Mouse (Mus musculus) thymus, adult 2 months (tissue): Measurements from ENCODE around the gene Mpv17l2. TPM values are rescaled to one million over a fixed set of nuclear protein-coding genes. Genes with fewer than 3 reads are reported as not detected.

Experiments
- DNase-seq: peaks from one replicate; pipeline ENCODE4 v3.0.0; 2021
- H3K27ac ChIP-seq: fragments of 200-500 bp; 2 replicates; pipeline ENCODE4 v1.5.1; 2012; ENCODE audit warnings: low read length, control low read depth; ENCODE audit not compliant: control insufficient read depth, insufficient read depth
- H3K27me3 ChIP-seq: fragments of 200-500 bp; 2 replicates; pipeline ENCODE4 v1.6.1; 2012; ENCODE audit warnings: mild to moderate bottlenecking, low read length, moderate library complexity, mixed read lengths; ENCODE audit not compliant: control insufficient read depth, insufficient read depth
- H3K36me3 ChIP-seq: fragments of 200-500 bp; 2 replicates; pipeline ENCODE4 v1.6.1; 2012; ENCODE audit warnings: mild to moderate bottlenecking, low read length, moderate library complexity; ENCODE audit not compliant: control insufficient read depth, insufficient read depth
- H3K4me1 ChIP-seq: fragments of 200-500 bp; replicated peaks from 2 replicates; pipeline ENCODE4 v1.6.1; 2012; ENCODE audit warnings: low read length; ENCODE audit not compliant: control insufficient read depth, insufficient read depth
- H3K4me3 ChIP-seq: fragments of 200-500 bp; 2 replicates; pipeline ENCODE4 v1.5.1; 2012; ENCODE audit warnings: mild to moderate bottlenecking, low read length, control low read depth, moderate library complexity; ENCODE audit not compliant: control insufficient read depth, insufficient read depth
- CTCF ChIP-seq: fragments of 200-500 bp; IDR thresholded peaks from 2 replicates; pipeline ENCODE4 v1.5.1; 2012; ENCODE audit warnings: mild to moderate bottlenecking, control low read depth, low read length, moderate library complexity, borderline replicate concordance; ENCODE audit not compliant: control insufficient read depth, poor library complexity, insufficient read depth; ENCODE audit errors: extremely low read depth
- POLR2A ChIP-seq: fragments of 200-500 bp; IDR thresholded peaks from 2 replicates; pipeline ENCODE4 v1.6.1; 2012; ENCODE audit warnings: mild to moderate bottlenecking, low read length, control low read depth, moderate library complexity; ENCODE audit not compliant: control insufficient read depth, poor library complexity, insufficient read depth; ENCODE audit errors: extremely low read depth
- WGBS: fragments of 180-500 bp; shearing (Covaris S2); methylation state at CpG from one replicate; pipeline ENCODE4 v1.1.7; 2018; 5-methylcytosine and 5-hydroxymethylcytosine counted together
- polyA plus RNA-seq: library from polyadenylated mRNA; depleted of rRNA; stranded (reverse); fragments of >200 nt; gene quantifications from 2 replicates; pipeline ENCODE4 v1.2.3, GENCODE M21; 2012

Gene Mpv17l2
- polyA plus RNA-seq, 1 experiment: 72.9 TPM

DNA sequence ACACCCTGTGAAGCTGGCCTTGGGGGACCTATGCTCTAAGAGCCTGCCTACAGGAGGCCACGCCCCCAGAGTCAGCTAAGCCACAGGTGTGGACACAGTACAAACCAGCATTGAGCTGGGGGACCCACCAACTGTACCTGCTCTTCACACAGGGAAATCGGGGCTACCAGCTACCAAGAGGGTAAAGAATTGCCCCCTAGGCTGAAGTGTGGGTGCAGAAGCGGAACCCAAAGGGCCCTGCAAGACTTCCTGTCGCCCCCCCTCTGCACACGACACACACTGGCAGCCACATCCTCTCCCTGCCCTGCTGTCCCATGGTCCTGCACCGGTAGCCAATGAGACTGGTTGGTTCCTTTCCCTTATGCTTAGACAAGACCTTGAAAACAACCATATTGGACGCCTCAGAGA lies 30.6 kb upstream of the Mpv17l2 start:
- WGBS: 1% methylated on average over 7 of the region's 7 CpGs
- Histone ChIP-seq H3K36me3 (peaks cover 28% of the 10 kb centered on the region), H3K27ac (peak overlapping the region; percentile 82), H3K4me1 (peaks cover 19% of the 10 kb centered on the region), H3K27me3 (no peaks in the 10 kb centered on the region), H3K4me3 (peak overlapping the region; percentile 83)
- no peak for TF ChIP-seq CTCF
- 0 out of 2 replicates have a peak, but pooled peaks have one; percentile 22 for TF ChIP-seq POLR2A
- DNase-seq: peak; percentile 83

DNA sequence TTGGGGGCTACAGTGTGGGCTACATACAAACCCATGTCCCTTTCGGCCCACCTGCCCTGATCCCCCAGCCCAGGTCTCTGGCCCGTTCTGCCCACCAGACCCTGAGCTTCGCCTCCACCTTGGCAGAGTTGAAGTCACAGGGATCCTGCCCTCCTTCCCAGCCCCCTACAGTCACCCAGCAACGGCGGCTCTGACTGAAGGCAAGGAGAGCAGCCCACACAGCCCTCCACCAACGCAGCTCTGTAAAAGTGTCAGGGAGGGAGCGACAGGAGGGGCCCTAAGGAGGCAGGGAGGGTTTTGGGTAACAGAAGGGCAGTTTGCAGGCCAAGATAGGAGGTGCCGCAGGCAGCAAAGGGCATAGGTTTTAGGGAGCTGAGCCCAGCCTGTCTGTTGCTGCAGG lies 30.1 kb upstream of the Mpv17l2 start:
- TF ChIP-seq POLR2A (no peak), CTCF (no peak)
- 26% methylated on average over 8 of the region's 8 CpGs for WGBS
- H3K27ac ChIP-seq: peak overlapping the region; percentile 62
- no peaks in the 10 kb centered on the region for H3K27me3 ChIP-seq
- no peak for DNase-seq
- H3K4me3 ChIP-seq: peak overlapping the region; percentile 83
- H3K4me1 ChIP-seq: peaks cover 19% of the 10 kb centered on the region
- H3K36me3 ChIP-seq: peaks cover 33% of the 10 kb centered on the region

DNA sequence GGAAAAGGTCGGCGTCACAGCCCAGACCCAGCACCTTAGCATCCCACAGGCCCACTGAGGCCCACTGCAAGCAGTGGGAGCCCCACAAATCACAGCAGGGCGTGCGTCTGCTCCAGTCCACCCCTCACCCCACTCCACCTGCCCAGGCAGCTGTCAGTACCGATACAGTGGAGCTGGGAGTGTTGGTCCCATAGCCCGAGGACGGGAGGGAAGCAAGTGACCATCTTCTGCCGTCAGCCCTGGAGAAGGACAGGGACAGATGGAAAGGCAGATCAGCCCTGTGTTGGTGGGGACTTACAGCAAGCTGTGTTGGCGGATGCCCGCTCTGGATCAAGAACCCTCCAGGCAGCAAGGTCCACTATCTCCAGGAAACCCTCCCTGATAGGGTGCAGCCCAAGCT lies 28.3 kb upstream of the Mpv17l2 start:
- H3K27ac ChIP-seq: no peak overlapping the region
- no peaks in the 10 kb centered on the region for H3K27me3 ChIP-seq
- H3K36me3 ChIP-seq: peaks cover 51% of the 10 kb centered on the region
- no peak overlapping the region for H3K4me3 ChIP-seq
- TF ChIP-seq CTCF: no peak
- TF ChIP-seq POLR2A: no peak
- no peak for DNase-seq
- peaks cover 19% of the 10 kb centered on the region for H3K4me1 ChIP-seq
- 98% methylated on average over 10 of the region's 10 CpGs for WGBS

DNA sequence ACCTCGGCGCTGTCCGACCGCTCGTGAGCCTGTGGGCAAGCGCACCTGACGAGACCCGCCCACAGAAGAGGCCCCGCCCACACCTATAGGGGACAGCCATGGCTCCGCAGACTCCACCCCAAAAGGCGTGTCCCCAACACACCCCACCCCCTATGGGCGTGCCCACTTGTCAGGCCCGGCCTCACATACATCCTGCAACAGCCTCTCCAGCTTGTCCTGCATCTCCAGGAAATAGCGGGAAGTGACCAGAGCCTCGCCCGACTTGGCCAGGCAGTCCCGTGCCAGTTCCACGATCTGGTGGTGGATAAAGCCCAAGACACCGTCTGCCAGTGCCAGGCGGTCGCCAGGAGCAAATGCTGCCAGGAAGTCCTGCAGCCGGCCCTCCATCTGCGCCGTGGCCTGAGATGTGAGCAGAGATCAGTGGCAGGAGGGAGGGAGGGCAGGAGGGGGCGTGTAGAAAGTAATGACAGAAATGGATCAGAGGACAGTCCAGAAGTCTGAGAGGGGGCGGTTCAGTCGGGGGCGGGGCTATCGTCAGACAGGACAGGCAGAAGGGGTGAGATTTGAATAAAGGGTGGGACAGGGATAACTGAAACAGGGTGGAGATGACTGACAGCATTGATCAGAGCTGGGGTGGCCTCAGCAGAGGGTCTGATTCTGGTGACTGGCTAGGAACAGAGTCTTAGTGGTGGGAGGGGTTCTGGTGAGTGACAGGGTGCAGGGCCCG lies 27.4 kb upstream of the Mpv17l2 start:
- no peak overlapping the region for H3K27ac ChIP-seq
- H3K27me3 ChIP-seq: no peaks in the 10 kb centered on the region
- DNase-seq: no peak
- WGBS: 96% methylated on average over 30 of the region's 30 CpGs
- H3K4me1 ChIP-seq: peaks cover 16% of the 10 kb centered on the region
- TF ChIP-seq POLR2A: no peak
- TF ChIP-seq CTCF: no peak
- H3K36me3 ChIP-seq: peaks cover 60% of the 10 kb centered on the region
- no peak overlapping the region for H3K4me3 ChIP-seq

DNA sequence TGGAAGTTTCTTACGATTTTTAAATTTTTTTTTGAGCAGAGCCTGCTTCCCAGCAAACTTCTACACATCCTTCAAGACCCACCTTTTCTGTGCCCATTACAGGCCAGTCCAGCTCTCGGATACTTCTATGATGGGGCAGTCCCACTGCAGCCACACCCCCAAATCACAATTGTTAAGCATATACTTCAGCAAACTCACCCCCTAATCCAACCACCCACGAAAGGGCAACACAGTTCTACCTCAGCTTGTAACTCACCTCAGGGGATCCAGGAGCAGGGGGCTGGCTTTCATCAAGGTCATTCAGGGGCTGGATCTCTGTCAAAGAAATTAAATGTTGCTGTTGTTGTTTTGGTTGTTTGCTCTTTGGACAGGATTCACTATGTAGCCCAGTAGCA lies 26.3 kb upstream of the Mpv17l2 start:
- Histone ChIP-seq H3K4me1 (peaks cover 9% of the 10 kb centered on the region), H3K27ac (no peak overlapping the region), H3K36me3 (peaks cover 64% of the 10 kb centered on the region), H3K27me3 (no peaks in the 10 kb centered on the region), H3K4me3 (no peak overlapping the region)
- 93% methylated on average over 3 of the region's 3 CpGs for WGBS
- no peak for TF ChIP-seq CTCF
- no peak for TF ChIP-seq POLR2A
- no peak for DNase-seq

DNA sequence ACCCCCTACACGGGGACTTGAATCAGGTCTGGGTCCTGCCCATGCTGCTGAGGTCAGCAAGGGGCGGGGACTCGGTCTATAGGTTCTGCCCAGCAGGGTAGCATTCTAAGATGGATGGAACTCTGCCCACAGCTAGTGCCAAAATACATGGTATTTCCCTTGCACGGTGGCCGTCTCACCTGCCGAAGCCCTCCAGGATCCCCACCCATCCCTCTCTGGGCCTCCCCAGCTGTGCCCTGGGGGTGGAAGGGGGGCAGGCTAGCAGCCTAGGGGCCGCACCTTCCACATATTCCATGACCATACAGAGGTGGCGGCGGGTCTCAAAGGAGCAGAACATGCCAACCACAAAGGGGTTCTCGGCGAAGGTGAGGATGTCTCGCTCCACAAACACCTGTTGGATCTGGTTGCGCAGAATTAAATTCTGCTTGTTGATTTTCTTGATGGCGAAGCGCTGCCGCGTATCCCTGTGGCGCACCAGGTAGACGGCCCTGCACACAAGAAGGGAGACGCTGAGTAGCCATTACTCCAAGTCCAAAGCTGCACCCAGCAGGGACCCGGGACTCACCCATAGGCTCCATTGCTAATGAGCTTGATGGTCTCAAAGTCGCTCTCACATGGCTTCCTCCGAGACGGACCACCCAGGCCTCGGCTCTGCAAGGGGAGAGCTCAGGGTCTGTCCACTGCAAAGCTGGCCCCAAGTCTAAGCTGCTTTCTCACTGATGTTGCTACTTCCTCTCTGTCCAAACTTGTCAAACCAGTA lies 25.7 kb upstream of the Mpv17l2 start:
- DNase-seq: no peak
- WGBS: 95% methylated on average over 25 of the region's 25 CpGs
- H3K36me3 ChIP-seq: peaks cover 70% of the 10 kb centered on the region

DNA sequence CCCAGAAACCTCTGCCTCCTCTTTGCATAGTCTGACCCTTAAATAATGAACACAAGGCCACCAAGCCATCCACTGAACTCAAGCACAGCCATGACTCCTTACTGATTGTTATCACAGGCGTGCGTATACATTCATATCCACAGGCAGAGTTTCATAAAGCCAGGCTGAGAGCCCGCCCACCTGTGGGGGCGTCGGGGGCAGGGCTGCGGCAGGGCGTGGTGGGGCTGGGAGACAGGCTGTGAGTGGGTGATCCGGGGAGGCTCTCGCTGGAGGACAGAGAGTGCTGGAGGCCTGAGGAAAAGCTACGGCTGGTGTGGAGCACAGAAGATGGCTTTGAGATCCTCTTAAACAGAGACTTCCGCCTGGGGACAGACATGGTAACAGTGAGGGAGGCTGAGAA lies 19.3 kb upstream of the Mpv17l2 start:
- no peak overlapping the region for H3K27ac ChIP-seq
- TF ChIP-seq POLR2A: no peak
- TF ChIP-seq CTCF: no peak
- H3K4me1 ChIP-seq: peaks cover 15% of the 10 kb centered on the region
- H3K4me3 ChIP-seq: no peak overlapping the region
- peaks cover 53% of the 10 kb centered on the region for H3K36me3 ChIP-seq
- WGBS: 91% methylated on average over 11 of the region's 11 CpGs
- DNase-seq: no peak
- H3K27me3 ChIP-seq: no peaks in the 10 kb centered on the region

More for the DNA sequence above, 25.7 kb upstream of the Mpv17l2 start:
- TF ChIP-seq CTCF: no peak
- no peak for TF ChIP-seq POLR2A
- Histone ChIP-seq H3K27me3 (no peaks in the 10 kb centered on the region), H3K4me1 (peaks cover 9% of the 10 kb centered on the region), H3K27ac (no peak overlapping the region), H3K4me3 (no peak overlapping the region)
